Mouse (Mus musculus) heart, embryonic 11.5 days (tissue): Measurements from ENCODE around the gene Zfp423. TPM values are rescaled to one million over a fixed set of nuclear protein-coding genes. Genes with fewer than 3 reads are reported as not detected.

Experiments used
- ATAC-seq: fragments of 200-750 bp; cut with Nextera tagmentation; replicated peaks from 2 replicates; pipeline ENCODE4 v1.8.0; 2017; ENCODE audit warnings: moderate library complexity; ENCODE audit not compliant: insufficient number of reproducible peaks, low FRiP score, low TSS enrichment
- H3K27ac ChIP-seq: fragments of 300-500 bp; sonication (generic); 2 replicates; pipeline ENCODE4 v1.5.1; 2014; ENCODE audit warnings: mild to moderate bottlenecking, low read depth, low read length
- H3K27me3 ChIP-seq: fragments of 300-500 bp; sonication (generic); 2 replicates; pipeline ENCODE4 v1.6.1; 2014; ENCODE audit warnings: mild to moderate bottlenecking, low read length, mixed read lengths; ENCODE audit not compliant: control insufficient read depth, insufficient read depth
- H3K36me3 ChIP-seq: fragments of 300-500 bp; sonication (generic); 2 replicates; pipeline ENCODE4 v1.6.1; 2014; ENCODE audit warnings: mild to moderate bottlenecking, low read length, moderate library complexity, mixed read lengths; ENCODE audit not compliant: control insufficient read depth, insufficient read depth
- H3K4me1 ChIP-seq: fragments of 300-500 bp; sonication (generic); 2 replicates; pipeline ENCODE4 v1.6.1; 2014; ENCODE audit warnings: low read length; ENCODE audit not compliant: control insufficient read depth, insufficient read depth
- H3K4me2 ChIP-seq: fragments of 300-500 bp; sonication (generic); 2 replicates; pipeline ENCODE4 v1.6.1; 2014; ENCODE audit warnings: mild to moderate bottlenecking, moderate library complexity
- H3K4me3 ChIP-seq: fragments of 300-500 bp; sonication (generic); 2 replicates; pipeline ENCODE4 v1.5.1; 2014; ENCODE audit warnings: low read depth, low read length
- H3K9ac ChIP-seq: fragments of 300-500 bp; sonication (generic); 2 replicates; pipeline ENCODE4 v1.6.1; 2014; ENCODE audit warnings: mild to moderate bottlenecking, low read depth, low read length, moderate library complexity
- H3K9me3 ChIP-seq: fragments of 300-500 bp; sonication (generic); replicated peaks from 2 replicates; pipeline ENCODE4 v1.6.1; 2016; ENCODE audit warnings: low read length; ENCODE audit not compliant: control insufficient read depth
- WGBS: fragments of 180-500 bp; shearing (Covaris S2); extraction: QIAGEN DNeasy Blood & Tissue Kit; methylation state at CpG from one replicate; pipeline ENCODE4 v1.1.7; 2014; ENCODE audit not compliant: insufficient replicate concordance; 5-methylcytosine and 5-hydroxymethylcytosine counted together
- polyA plus RNA-seq: library from polyadenylated mRNA; unstranded; fragments of >200 nt; fragmentation: Nextera tagmentation; extraction: Ambion mirVana; gene quantifications from 2 replicates; pipeline ENCODE4 v1.2.1, GENCODE M21; 2014

Zfp423 gene
- polyA plus RNA-seq, 1 experiment from 2014 or later, result 8.2 TPM

- no peak overlapping the region for H3K27ac ChIP-seq
- ATAC-seq, result no peak
- H3K36me3 ChIP-seq, result 0 out of 2 replicates have a peak, but pooled peaks cover 3% of the 10 kb centered on the region
- H3K4me3 ChIP-seq, result no peak overlapping the region
- no peak overlapping the region for H3K4me2 ChIP-seq
- H3K4me1 ChIP-seq, result peaks cover 9% of the 10 kb centered on the region
- WGBS, result 61% methylated on average over 13 of the region's 13 CpGs
- H3K9ac ChIP-seq, result no peak overlapping the region
- no peaks in the 10 kb centered on the region for H3K27me3 ChIP-seq
- H3K9me3 ChIP-seq, result no peaks in the 10 kb centered on the region
Measured at GRCm38 (mm10) chr8:87784227-87784626, 175.2 kb downstream of the Zfp423 start.

- ATAC-seq, result no peak
- H3K9ac ChIP-seq, result no peak overlapping the region
Measured at GRCm38 (mm10) chr8:87783198-87783597, 176.2 kb downstream of the Zfp423 start.

GRCm38 (mm10) chr8:87777586-87777985 lies 181.8 kb downstream of the Zfp423 start:
- Histone ChIP-seq H3K36me3 (0 out of 2 replicates have a peak, but pooled peaks cover 3% of the 10 kb centered on the region), H3K4me3 (no peak overlapping the region), H3K4me1 (no peaks in the 10 kb centered on the region; the same call in 1 of the 2 replicates), H3K9ac (no peak overlapping the region), H3K4me2 (no peak overlapping the region), H3K9me3 (no peaks in the 10 kb centered on the region), H3K27me3 (no peaks in the 10 kb centered on the region), H3K27ac (no peak overlapping the region)
- no peak for ATAC-seq
- 75% methylated on average over 8 of the region's 8 CpGs for WGBS

More at GRCm38 (mm10) chr8:87783198-87783597, 176.2 kb downstream of the Zfp423 start:
- 57% methylated on average over 15 of the region's 15 CpGs for WGBS
- Histone ChIP-seq H3K4me1 (peaks cover 9% of the 10 kb centered on the region), H3K4me3 (no peak overlapping the region), H3K4me2 (no peak overlapping the region), H3K27ac (no peak overlapping the region), H3K27me3 (no peaks in the 10 kb centered on the region), H3K36me3 (0 out of 2 replicates have a peak, but pooled peaks cover 3% of the 10 kb centered on the region), H3K9me3 (no peaks in the 10 kb centered on the region)

- no peak overlapping the region for H3K27ac ChIP-seq
- no peak overlapping the region for H3K4me2 ChIP-seq
- no peak overlapping the region for H3K9ac ChIP-seq
- no peak for ATAC-seq
- H3K9me3 ChIP-seq, result no peaks in the 10 kb centered on the region
- 77% methylated on average over 3 of the region's 3 CpGs for WGBS
- H3K4me1 ChIP-seq, result no peaks in the 10 kb centered on the region; the same call in 1 of the 2 replicates
- no peaks in the 10 kb centered on the region for H3K36me3 ChIP-seq
- H3K4me3 ChIP-seq, result no peak overlapping the region
- H3K27me3 ChIP-seq, result no peaks in the 10 kb centered on the region
Measured at GRCm38 (mm10) chr8:87775889-87776288, 183.5 kb downstream of the Zfp423 start.

GRCm38 (mm10) chr8:87774966-87775365 lies 184.4 kb downstream of the Zfp423 start:
- Histone ChIP-seq H3K4me2 (no peak overlapping the region), H3K4me1 (no peaks in the 10 kb centered on the region; the same call in 1 of the 2 replicates), H3K36me3 (no peaks in the 10 kb centered on the region), H3K27me3 (no peaks in the 10 kb centered on the region), H3K4me3 (no peak overlapping the region), H3K9ac (no peak overlapping the region), H3K27ac (no peak overlapping the region), H3K9me3 (no peaks in the 10 kb centered on the region)
- no peak for ATAC-seq
- WGBS, result 75% methylated on average over 2 of the region's 2 CpGs

GRCm38 (mm10) chr8:87772894-87773502 lies 186.4 kb downstream of the Zfp423 start:
- Histone ChIP-seq H3K27me3 (no peaks in the 10 kb centered on the region), H3K36me3 (no peaks in the 10 kb centered on the region), H3K4me2 (no peak overlapping the region), H3K9ac (no peak overlapping the region), H3K4me3 (no peak overlapping the region), H3K4me1 (peaks cover 2% of the 10 kb centered on the region; the same call in 1 of the 2 replicates), H3K27ac (no peak overlapping the region), H3K9me3 (no peaks in the 10 kb centered on the region)
- no peak for ATAC-seq
- 67% methylated on average over 14 of the region's 14 CpGs for WGBS

GRCm38 (mm10) chr8:87767882-87768281 lies 191.5 kb downstream of the Zfp423 start:
- no peak for ATAC-seq
- no peaks in the 10 kb centered on the region for H3K36me3 ChIP-seq
- H3K9me3 ChIP-seq, result no peaks in the 10 kb centered on the region
- WGBS, result 80% methylated on average over 9 of the region's 9 CpGs
- no peak overlapping the region for H3K4me3 ChIP-seq
- no peak overlapping the region for H3K4me2 ChIP-seq
- H3K9ac ChIP-seq, result no peak overlapping the region
- H3K27me3 ChIP-seq, result no peaks in the 10 kb centered on the region
- no peak overlapping the region for H3K27ac ChIP-seq
- peaks cover 2% of the 10 kb centered on the region; the same call in 1 of the 2 replicates for H3K4me1 ChIP-seq

- WGBS, result 59% methylated on average over 3 of the region's 3 CpGs
- no peaks in the 10 kb centered on the region for H3K27me3 ChIP-seq
- H3K9ac ChIP-seq, result no peak overlapping the region
- no peak overlapping the region for H3K4me2 ChIP-seq
- H3K36me3 ChIP-seq, result no peaks in the 10 kb centered on the region
- H3K4me3 ChIP-seq, result no peak overlapping the region
- no peak overlapping the region for H3K27ac ChIP-seq
- H3K4me1 ChIP-seq, result peaks cover 2% of the 10 kb centered on the region; the same call in 1 of the 2 replicates
- ATAC-seq, result no peak
- H3K9me3 ChIP-seq, result no peaks in the 10 kb centered on the region
Measured at GRCm38 (mm10) chr8:87765276-87765675, 194.1 kb downstream of the Zfp423 start.

GRCm38 (mm10) chr8:87758750-87759149 lies 200.6 kb downstream of the Zfp423 start:
- ATAC-seq, result no peak
- Histone ChIP-seq H3K36me3 (no peaks in the 10 kb centered on the region), H3K27ac (no peak overlapping the region), H3K9ac (no peak overlapping the region), H3K9me3 (no peaks in the 10 kb centered on the region), H3K4me2 (no peak overlapping the region), H3K27me3 (no peaks in the 10 kb centered on the region), H3K4me1 (no peaks in the 10 kb centered on the region), H3K4me3 (no peak overlapping the region)
- WGBS, result 81% methylated on average over 8 of the region's 8 CpGs
